Mouse (Mus musculus): ENCODE data around the gene Ppp1r3c. TPM values are rescaled to one million over a fixed set of nuclear protein-coding genes. Genes with fewer than 3 reads are reported as not detected.
"Not testable (repeated sequence)": the region's sequence is repeated elsewhere in the genome, so short reads cannot be mapped to it uniquely, and the experiment has no call there.

The Ppp1r3c gene
- polyA plus RNA-seq, 1 experiment, result not detected

DNA sequence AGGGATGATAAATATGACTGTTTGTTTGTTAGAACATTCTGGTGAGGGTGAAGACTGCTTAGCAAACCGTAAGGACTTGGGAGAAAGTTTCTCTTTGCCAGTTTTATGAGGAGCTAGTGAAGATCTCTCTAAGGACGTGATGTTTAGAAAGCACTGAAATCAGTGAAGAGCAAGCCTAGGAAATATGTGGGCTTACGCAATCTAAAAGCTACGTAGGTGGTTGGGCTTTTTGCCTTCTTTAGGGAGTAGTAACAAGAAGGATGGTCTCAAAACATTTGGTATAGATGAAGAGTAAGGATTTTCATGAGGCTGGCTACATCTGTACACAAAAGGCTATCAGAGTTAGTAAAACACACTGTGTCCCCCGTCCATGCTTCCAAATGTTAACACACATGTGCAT, 28.0 kb upstream of the Ppp1r3c start:
- Histone ChIP-seq H3K4me1 (ENCODE audit: control insufficient read depth) (no peaks in the 10 kb centered on the region), H3K36me3 (ENCODE audit: control insufficient read depth) (no peaks in the 10 kb centered on the region), H3K4me3 (replicated peaks) (no peak overlapping the region), H3K27me3 (ENCODE audit: control insufficient read depth) (no peaks in the 10 kb centered on the region), H3K9me3 (ENCODE audit: control insufficient read depth, low read length) (no peaks in the 10 kb centered on the region)
- TF ChIP-seq TAL1 (IDR thresholded peaks at IDR 0.05; ENCODE audit: low read length), result no peak
- no peak for TF ChIP-seq GATA1 (IDR thresholded peaks at IDR 0.05; ENCODE audit: low read length)

DNA sequence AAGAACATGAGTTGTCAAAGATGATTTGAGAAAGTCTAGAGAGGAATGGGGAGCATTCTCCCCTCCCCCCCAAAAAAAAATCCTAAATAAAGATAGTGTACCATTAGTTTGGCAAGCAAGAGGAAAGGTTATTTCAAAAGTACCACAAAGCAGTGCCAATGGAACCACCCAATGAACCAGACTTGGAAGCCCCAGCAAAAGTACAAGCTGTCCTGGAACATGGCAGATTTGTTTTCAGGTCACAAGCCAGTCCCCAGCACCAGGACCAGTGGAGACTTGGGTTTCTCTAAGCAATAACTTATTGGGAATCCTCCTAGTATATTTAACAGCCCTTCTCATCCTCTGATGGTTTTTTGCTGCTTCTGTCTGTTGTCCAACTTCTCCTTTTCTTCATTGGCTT, 12.5 kb upstream of the Ppp1r3c start:
- H3K4me3 ChIP-seq (replicated peaks), result no peak overlapping the region
- H3K36me3 ChIP-seq (ENCODE audit: control insufficient read depth), result no peaks in the 10 kb centered on the region
- no peak for TF ChIP-seq TAL1 (IDR thresholded peaks at IDR 0.05; ENCODE audit: low read length)
- TF ChIP-seq GATA1 (IDR thresholded peaks at IDR 0.05; ENCODE audit: low read length), result no peak
- no peaks in the 10 kb centered on the region for H3K9me3 ChIP-seq (ENCODE audit: control insufficient read depth, low read length)
- no peaks in the 10 kb centered on the region for H3K4me1 ChIP-seq (ENCODE audit: control insufficient read depth)
- H3K27me3 ChIP-seq (ENCODE audit: control insufficient read depth), result no peaks in the 10 kb centered on the region

DNA sequence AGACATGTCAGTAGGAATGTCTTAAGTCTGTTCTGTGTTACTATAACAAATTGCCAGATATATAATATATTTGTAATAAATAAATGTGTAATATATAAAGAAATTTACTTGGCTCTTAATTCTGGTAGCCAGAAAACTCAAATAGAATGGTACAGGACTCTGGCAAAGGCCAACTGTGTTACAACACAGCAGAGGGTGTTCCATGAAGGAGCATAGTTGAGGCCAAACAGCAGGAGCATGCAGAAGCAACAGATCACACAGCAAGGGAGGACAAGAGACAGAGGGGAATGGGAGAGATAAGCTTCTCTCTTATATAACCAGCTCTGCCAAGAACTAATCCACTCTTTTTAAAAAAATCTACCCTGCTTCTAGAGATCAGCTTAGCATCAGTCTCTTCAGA, 5.9 kb upstream of the Ppp1r3c start:
- peaks cover 3% of the 10 kb centered on the region; the same call in 1 of the 2 replicates for H3K9me3 ChIP-seq (ENCODE audit: control insufficient read depth, low read length)
- TF ChIP-seq TAL1 (IDR thresholded peaks at IDR 0.05; ENCODE audit: low read length) (no peak), GATA1 (IDR thresholded peaks at IDR 0.05; ENCODE audit: low read length) (no peak)

DNA sequence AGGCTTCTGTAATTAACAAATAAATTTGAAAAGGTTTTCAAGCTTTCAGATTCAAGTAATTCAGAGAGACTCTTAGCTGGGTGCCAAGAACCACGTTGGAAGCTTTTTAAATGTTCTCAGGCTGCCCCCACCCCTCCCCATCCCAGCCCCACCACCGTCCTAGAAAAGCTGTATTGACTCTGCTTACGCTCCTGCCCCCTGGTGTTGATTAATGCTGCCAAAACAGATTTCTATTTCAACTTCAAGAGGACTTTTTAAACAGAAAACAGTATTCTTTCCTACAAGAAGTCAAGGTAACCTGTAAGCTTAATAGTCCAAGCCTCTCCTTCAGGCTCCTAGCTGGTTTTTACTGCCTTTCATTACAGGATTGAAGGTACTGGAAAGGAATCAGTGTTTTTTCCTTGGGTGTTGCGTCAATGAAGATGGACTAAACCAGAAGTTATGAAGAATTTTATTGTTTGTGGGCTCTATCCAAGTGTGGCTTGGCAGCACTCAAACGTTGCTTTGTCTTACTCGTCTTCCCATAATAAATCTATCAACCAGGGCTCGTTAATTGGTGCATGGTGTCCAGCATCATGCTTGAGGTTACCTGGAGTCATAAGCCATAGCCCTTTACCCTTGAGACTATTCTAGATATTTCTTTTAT, 3.2 kb upstream of the Ppp1r3c start:
- Histone ChIP-seq H3K9me3 (ENCODE audit: control insufficient read depth, low read length) (peaks cover 3% of the 10 kb centered on the region), H3K27me3 (ENCODE audit: control insufficient read depth) (peaks cover 23% of the 10 kb centered on the region), H3K4me3 (replicated peaks) (no peak overlapping the region), H3K4me1 (ENCODE audit: control insufficient read depth) (peaks cover 2% of the 10 kb centered on the region; the same call in 1 of the 2 replicates), H3K36me3 (ENCODE audit: control insufficient read depth) (no peaks in the 10 kb centered on the region)
- TF ChIP-seq GATA1 (IDR thresholded peaks at IDR 0.05; ENCODE audit: low read length), result no peak
- TF ChIP-seq TAL1 (IDR thresholded peaks at IDR 0.05; ENCODE audit: low read length), result no peak

More for the DNA sequence above, 5.9 kb upstream of the Ppp1r3c start:
- no peaks in the 10 kb centered on the region for H3K36me3 ChIP-seq (ENCODE audit: control insufficient read depth)
- H3K27me3 ChIP-seq (ENCODE audit: control insufficient read depth), result peaks cover 4% of the 10 kb centered on the region
- no peaks in the 10 kb centered on the region for H3K4me1 ChIP-seq (ENCODE audit: control insufficient read depth)
- H3K4me3 ChIP-seq (replicated peaks), result no peak overlapping the region

DNA sequence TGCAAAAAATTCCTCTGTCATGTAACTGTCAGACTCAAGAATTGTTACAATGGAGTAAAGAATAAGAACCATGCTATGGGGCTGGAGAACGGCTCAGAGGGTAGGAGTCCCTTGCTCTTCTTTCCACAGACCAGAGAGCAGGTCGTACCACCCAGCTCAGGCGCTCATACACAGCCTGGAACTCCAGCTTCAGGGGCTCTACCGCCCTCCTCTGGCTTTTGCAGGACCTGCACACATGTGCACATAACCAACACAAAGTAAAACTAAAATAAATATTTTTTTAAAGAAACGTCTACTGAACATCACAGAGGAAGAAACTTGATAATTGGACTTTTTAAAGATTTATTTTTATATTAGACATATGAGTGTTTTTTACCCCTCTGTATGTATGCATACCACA, 1.6 kb upstream of the Ppp1r3c start:
- Histone ChIP-seq H3K4me1 (ENCODE audit: control insufficient read depth) (peaks cover 2% of the 10 kb centered on the region; the same call in 1 of the 2 replicates), H3K36me3 (ENCODE audit: control insufficient read depth) (no peaks in the 10 kb centered on the region), H3K9me3 (ENCODE audit: control insufficient read depth, low read length) (peaks cover 3% of the 10 kb centered on the region), H3K4me3 (replicated peaks) (no peak overlapping the region), H3K27me3 (ENCODE audit: control insufficient read depth) (peaks cover 23% of the 10 kb centered on the region)
- TF ChIP-seq TAL1 (IDR thresholded peaks at IDR 0.05; ENCODE audit: low read length) (no peak), GATA1 (IDR thresholded peaks at IDR 0.05; ENCODE audit: low read length) (no peak)

DNA sequence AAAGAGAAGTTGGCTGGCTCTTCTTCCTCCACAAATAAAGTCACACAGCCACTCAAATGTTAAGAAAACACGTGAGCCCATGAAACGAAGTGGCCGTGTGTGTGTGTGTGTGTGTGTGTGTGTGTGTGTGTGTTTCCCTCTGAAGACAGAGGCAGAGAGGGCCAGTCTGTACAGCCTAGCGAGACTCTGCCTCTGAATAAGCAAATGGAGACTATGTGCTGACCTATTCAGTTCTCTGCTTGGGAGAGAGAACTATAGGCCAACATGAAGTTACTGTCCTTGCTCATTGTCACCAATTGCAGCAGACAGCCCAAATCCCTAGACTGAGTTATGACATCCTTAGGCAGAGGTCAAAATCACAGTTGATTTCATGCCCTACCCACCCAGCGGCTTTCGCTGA, 634 bp upstream of the Ppp1r3c start:
- Histone ChIP-seq H3K4me3 (replicated peaks) (no peak overlapping the region), H3K4me1 (ENCODE audit: control insufficient read depth) (peaks cover 2% of the 10 kb centered on the region; the same call in 1 of the 2 replicates), H3K9me3 (ENCODE audit: control insufficient read depth, low read length) (peaks cover 3% of the 10 kb centered on the region), H3K27me3 (ENCODE audit: control insufficient read depth) (peaks cover 23% of the 10 kb centered on the region), H3K36me3 (ENCODE audit: control insufficient read depth) (no peaks in the 10 kb centered on the region)
- TF ChIP-seq TAL1 (IDR thresholded peaks at IDR 0.05; ENCODE audit: low read length) (no peak), GATA1 (IDR thresholded peaks at IDR 0.05; ENCODE audit: low read length) (no peak)

DNA sequence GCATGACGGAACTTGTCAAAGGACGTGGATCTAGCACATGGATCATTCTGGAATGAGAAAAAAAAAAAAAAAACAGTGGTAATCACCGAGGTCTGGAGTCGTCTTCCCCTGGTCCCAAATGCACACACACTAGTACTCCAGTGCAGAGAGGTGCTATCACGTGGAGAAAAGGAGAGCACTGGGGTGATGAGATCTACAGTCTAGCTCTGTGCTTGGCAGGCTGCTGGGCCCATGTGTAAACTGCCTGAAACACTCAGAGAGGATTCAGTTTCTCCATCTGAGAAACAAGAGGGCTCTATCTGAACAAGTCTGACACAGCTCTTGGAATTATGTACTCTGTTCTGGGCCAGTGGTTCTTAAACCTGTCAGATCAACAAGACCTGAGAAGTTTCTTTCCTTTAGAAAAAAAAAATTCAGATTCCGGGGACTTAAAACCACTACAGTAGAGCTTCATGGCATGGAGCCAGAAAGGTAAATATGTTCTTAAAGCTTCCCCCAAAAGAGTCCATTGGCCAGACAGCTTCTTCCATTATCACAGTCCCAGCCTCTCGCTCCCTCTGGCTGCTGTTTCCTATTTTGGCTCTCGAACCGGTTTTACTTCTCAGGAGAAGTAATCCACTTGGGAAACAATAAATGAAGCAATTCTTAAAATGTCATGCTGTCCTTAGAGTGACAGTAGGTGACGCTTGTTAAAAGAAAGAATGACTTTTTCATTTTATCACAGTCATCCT, 2.0 kb downstream of the Ppp1r3c start:
- Histone ChIP-seq H3K36me3 (ENCODE audit: control insufficient read depth) (no peaks in the 10 kb centered on the region), H3K4me1 (ENCODE audit: control insufficient read depth) (peaks cover 2% of the 10 kb centered on the region; the same call in 1 of the 2 replicates), H3K9me3 (ENCODE audit: control insufficient read depth, low read length) (peaks cover 3% of the 10 kb centered on the region), H3K27me3 (ENCODE audit: control insufficient read depth) (peaks cover 23% of the 10 kb centered on the region), H3K4me3 (replicated peaks) (no peak overlapping the region)
- TF ChIP-seq GATA1 (IDR thresholded peaks at IDR 0.05; ENCODE audit: low read length) (no peak), TAL1 (IDR thresholded peaks at IDR 0.05; ENCODE audit: low read length) (no peak)

DNA sequence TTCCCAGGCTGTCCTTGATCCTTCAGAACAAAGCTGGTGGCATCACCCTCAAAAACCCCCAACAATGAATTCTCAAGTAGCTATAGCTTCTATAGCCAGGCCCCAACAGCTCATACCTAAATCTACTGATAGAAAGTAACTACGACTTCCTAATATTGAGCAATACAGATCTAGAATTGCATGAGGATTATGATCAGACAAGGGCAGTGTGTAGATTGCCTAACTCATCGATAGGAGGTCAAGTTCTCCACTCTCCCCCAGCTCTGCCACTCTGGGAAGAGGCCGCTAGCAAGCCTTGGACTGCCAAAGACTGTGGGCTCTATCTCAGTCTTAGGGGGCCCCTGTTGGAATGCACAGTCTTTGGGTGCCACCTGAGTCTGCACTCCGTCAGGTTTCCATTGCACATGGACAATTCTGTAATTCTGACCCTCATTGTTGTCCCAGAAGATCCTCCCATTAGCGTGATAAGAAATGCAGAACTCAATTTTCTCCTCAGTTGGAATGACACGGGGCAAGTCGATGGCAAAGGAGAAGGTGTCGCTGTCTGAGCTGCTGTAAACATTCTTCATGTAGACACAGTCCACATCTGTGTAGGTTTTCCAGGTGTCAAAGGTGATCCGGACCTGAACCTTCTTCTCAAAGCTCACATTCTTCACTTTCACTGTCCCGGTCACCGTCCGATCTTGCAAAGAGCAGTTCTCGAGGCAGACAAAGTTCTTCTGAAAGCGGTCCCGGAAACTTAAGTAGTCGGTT, 3.1 kb downstream of the Ppp1r3c start:
- H3K4me1 ChIP-seq (ENCODE audit: control insufficient read depth), result peaks cover 2% of the 10 kb centered on the region; the same call in 1 of the 2 replicates
- no peaks in the 10 kb centered on the region for H3K36me3 ChIP-seq (ENCODE audit: control insufficient read depth)
- H3K4me3 ChIP-seq (replicated peaks), result no peak overlapping the region
- H3K9me3 ChIP-seq (ENCODE audit: control insufficient read depth, low read length), result peaks cover 1% of the 10 kb centered on the region
- no peak for TF ChIP-seq TAL1 (IDR thresholded peaks at IDR 0.05; ENCODE audit: low read length)
- TF ChIP-seq GATA1 (IDR thresholded peaks at IDR 0.05; ENCODE audit: low read length), result no peak
- H3K27me3 ChIP-seq (ENCODE audit: control insufficient read depth), result peaks cover 23% of the 10 kb centered on the region

DNA sequence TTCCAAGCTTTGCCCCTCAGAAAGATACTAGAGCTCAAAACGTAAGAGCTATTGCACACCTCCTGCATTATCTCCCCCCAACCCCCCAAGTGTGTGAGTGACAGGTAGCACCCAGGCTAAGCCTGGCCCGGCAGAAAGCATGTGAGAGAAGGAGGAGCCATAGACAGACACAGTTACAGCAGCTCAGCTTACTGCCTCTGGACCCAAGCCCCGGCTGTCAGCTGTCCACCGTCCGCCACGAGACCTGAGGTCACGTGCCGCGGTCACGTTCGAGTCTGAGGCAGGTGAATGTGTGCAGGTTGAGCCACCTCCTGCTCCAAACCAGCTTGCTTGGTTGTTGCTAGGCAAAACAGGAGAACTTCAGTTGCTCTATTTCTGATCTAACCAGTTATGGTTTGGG, 5.1 kb downstream of the Ppp1r3c start:
- Histone ChIP-seq H3K4me3 (replicated peaks) (no peak overlapping the region), H3K27me3 (ENCODE audit: control insufficient read depth) (peaks cover 8% of the 10 kb centered on the region), H3K4me1 (ENCODE audit: control insufficient read depth) (no peaks in the 10 kb centered on the region), H3K9me3 (ENCODE audit: control insufficient read depth, low read length) (no peaks in the 10 kb centered on the region), H3K36me3 (ENCODE audit: control insufficient read depth) (no peaks in the 10 kb centered on the region)
- TF ChIP-seq GATA1 (IDR thresholded peaks at IDR 0.05; ENCODE audit: low read length) (no peak), TAL1 (IDR thresholded peaks at IDR 0.05; ENCODE audit: low read length) (no peak)

DNA sequence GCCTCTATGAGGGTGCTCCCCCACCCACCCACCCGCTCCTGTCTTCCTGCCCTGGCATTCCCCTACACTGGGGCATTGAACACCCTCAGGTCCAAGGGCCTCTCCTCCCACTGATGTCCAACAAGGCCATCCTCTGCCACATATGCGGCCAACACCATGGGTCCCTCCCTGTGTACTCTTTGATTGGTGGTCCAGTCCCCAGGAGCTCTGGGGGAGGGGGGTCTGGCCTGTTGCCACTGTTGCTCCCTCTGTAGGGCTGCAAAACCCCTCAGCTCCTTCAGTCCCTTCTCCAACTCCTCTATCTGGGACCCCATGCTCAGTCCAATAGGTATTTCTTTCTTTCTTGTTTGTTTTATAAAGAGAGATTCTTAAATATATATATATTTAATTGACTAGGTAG, 6.0 kb downstream of the Ppp1r3c start:
- not testable (repeated sequence) for H3K27me3 ChIP-seq (ENCODE audit: control insufficient read depth); H3K36me3 ChIP-seq (ENCODE audit: control insufficient read depth); H3K9me3 ChIP-seq (ENCODE audit: control insufficient read depth, low read length); H3K4me3 ChIP-seq (replicated peaks); H3K4me1 ChIP-seq (ENCODE audit: control insufficient read depth)
